Mouse (Mus musculus) kidney, embryonic 15.5 days (tissue): ENCODE results near the gene Ddx39b. TPM values are rescaled to one million over a fixed set of nuclear protein-coding genes. Genes with fewer than 3 reads are reported as not detected.
A peak's percentile ranks its signal among the peaks of the same experiment; 100 is the strongest.
"Not testable (repeated sequence)": the region's sequence is repeated elsewhere in the genome, so short reads cannot be mapped to it uniquely, and the experiment has no call there.

Experiments
- ATAC-seq: fragments of 200-750 bp; cut with Nextera tagmentation; replicated peaks from 2 replicates; pipeline ENCODE4 v1.8.0; 2017; ENCODE audit warnings: moderate TSS enrichment; ENCODE audit not compliant: low FRiP score
- H3K27ac ChIP-seq: fragments of 300-500 bp; sonication (generic); 2 replicates; pipeline ENCODE4 v1.5.1; 2015; ENCODE audit warnings: mild to moderate bottlenecking, inconsistent platforms
- H3K27me3 ChIP-seq: fragments of 300-500 bp; sonication (generic); 2 replicates; pipeline ENCODE4 v1.6.1; 2015; ENCODE audit warnings: inconsistent platforms
- H3K36me3 ChIP-seq: fragments of 300-500 bp; sonication (generic); 2 replicates; pipeline ENCODE4 v1.6.1; 2015; ENCODE audit warnings: inconsistent platforms
- H3K4me1 ChIP-seq: fragments of 300-500 bp; sonication (generic); 2 replicates; pipeline ENCODE4 v1.6.1; 2015; ENCODE audit warnings: inconsistent platforms
- H3K4me2 ChIP-seq: fragments of 300-500 bp; sonication (generic); 2 replicates; pipeline ENCODE4 v1.6.1; 2015; ENCODE audit warnings: moderate library complexity, mild to moderate bottlenecking, inconsistent platforms
- H3K4me3 ChIP-seq: fragments of 300-500 bp; sonication (generic); replicated peaks from 2 replicates; pipeline ENCODE4 v1.5.1; 2015; ENCODE audit warnings: mild to moderate bottlenecking, inconsistent platforms
- H3K9ac ChIP-seq: fragments of 300-500 bp; sonication (generic); 2 replicates; pipeline ENCODE4 v1.6.1; 2015; ENCODE audit warnings: mild to moderate bottlenecking, inconsistent platforms
- H3K9me3 ChIP-seq: fragments of 300-500 bp; sonication (generic); replicated peaks from 2 replicates; pipeline ENCODE4 v1.6.1; 2016; ENCODE audit warnings: inconsistent platforms
- WGBS: fragments of 180-500 bp; shearing (Covaris S2); methylation state at CpG from one replicate; pipeline ENCODE4 v1.1.7; 2015; ENCODE audit warnings: mixed read lengths; 5-methylcytosine and 5-hydroxymethylcytosine counted together
- microRNA-seq: library from miRNA; unstranded; fragments of <30 nt; microRNA quantifications from one replicate; pipeline ENCODE4, GENCODE M21; 2016
- polyA plus RNA-seq: library from polyadenylated mRNA; unstranded; fragments of >200 nt; fragmentation: Nextera tagmentation; extraction: Ambion mirVana; gene quantifications from 2 replicates; pipeline ENCODE4 v1.2.1, GENCODE M21; 2015

Gene Ddx39b
- polyA plus RNA-seq, 1 experiment from 2014 or later: 538 TPM

DNA sequence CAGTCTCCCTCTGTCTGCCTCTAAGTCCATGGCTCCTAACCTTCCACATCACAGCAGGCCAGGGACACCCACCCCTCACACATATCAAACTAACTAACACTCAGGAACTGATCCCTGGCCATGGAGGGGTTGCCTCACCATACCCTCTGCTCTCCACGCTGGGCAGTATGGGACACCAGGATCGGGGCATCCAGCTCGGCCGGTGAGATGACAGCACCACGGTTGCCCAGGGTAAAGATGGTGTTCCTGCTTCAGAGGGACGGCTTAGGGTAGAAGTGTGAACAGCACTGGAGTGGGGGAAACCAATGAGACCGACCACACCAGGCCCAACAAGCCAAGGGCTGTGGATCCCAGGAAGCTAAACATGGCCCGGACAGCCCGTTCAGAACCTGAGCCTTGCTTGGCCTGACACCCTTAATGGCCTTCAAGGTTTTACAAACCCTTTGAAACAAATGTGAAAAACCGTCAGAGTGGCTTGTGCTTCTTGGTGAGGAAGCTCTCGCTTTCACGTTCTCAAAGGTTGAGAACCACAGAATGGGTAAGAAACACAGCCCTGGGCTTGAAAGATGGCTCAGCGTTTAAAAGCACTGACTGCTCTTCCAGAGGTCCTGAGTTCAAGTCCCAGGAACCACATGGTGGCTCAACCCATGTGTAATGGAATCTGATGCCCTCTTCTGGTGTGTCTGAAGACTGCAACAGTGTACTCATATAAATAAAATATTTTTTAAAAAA, 37.6 kb downstream of the Ddx39b start:
- no peak for ATAC-seq
- WGBS: 84% methylated on average over 13 of the region's 13 CpGs
- Histone ChIP-seq H3K4me3 (no peak overlapping the region), H3K27me3 (peaks cover 31% of the 10 kb centered on the region), H3K4me1 (no peaks in the 10 kb centered on the region), H3K4me2 (no peak overlapping the region), H3K36me3 (no peaks in the 10 kb centered on the region), H3K27ac (no peak overlapping the region), H3K9me3 (no peaks in the 10 kb centered on the region), H3K9ac (no peak overlapping the region)

DNA sequence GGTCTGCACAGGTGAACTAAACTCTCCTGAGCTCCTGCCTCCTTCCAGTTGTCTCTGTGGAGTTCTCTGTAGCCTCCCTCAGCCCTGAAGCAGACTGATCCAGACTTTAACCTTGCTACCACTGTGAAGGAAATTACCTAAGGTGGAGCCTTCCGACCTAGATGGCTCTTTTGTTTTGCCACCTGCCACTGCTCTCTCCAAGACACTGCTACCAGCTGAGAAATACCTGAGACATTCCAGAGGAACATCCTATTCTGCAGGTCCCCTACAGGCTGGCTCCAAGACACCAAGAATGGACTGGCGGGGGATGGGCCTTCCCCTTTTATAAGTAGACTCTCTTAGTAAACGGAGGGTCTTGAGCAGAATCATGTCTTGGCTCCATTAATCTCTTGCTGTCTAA, 38.7 kb downstream of the Ddx39b start:
- H3K9me3 ChIP-seq: no peaks in the 10 kb centered on the region
- H3K36me3 ChIP-seq: no peaks in the 10 kb centered on the region
- 73% methylated on average over 3 of the region's 3 CpGs for WGBS
- H3K27me3 ChIP-seq: peaks cover 27% of the 10 kb centered on the region
- ATAC-seq: no peak
- no peak overlapping the region for H3K9ac ChIP-seq
- no peaks in the 10 kb centered on the region for H3K4me1 ChIP-seq
- H3K27ac ChIP-seq: no peak overlapping the region
- no peak overlapping the region for H3K4me3 ChIP-seq
- no peak overlapping the region for H3K4me2 ChIP-seq

DNA sequence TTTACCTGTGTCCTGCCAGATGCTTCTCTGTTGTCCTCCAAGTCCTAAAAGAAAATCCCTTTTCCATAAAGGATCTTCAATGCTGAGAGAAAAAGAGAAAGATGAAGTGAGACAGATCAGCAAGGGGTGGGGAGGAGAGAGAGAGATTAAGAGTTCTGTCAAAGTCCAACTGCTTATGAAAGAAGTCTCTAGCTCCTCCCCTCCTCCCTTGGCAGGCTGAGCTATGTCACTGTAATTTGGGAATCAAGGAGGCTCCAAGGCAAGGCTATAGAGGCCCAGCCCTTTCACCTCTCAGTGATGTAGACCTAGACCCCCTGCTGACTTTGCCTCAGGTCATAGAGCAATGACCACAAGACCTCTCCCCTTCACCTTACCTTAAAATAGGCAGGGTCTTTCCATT, 43.9 kb downstream of the Ddx39b start:
- H3K4me3 ChIP-seq: no peak overlapping the region
- H3K27ac ChIP-seq: no peak overlapping the region
- no peaks in the 10 kb centered on the region for H3K36me3 ChIP-seq
- H3K4me1 ChIP-seq: no peaks in the 10 kb centered on the region
- H3K9me3 ChIP-seq: no peaks in the 10 kb centered on the region
- H3K9ac ChIP-seq: no peak overlapping the region
- no peak for ATAC-seq
- H3K4me2 ChIP-seq: no peak overlapping the region
- no peaks in the 10 kb centered on the region for H3K27me3 ChIP-seq

GRCm38 (mm10) chr17:35295796-35296195, 54.2 kb downstream of the Ddx39b start:
- H3K9me3 ChIP-seq, H3K4me2 ChIP-seq, H3K4me1 ChIP-seq, H3K4me3 ChIP-seq, H3K9ac ChIP-seq, H3K36me3 ChIP-seq, H3K27me3 ChIP-seq, H3K27ac ChIP-seq, ATAC-seq: not testable (repeated sequence)
- WGBS: 3% methylated on average over 5 of the region's 5 CpGs

DNA sequence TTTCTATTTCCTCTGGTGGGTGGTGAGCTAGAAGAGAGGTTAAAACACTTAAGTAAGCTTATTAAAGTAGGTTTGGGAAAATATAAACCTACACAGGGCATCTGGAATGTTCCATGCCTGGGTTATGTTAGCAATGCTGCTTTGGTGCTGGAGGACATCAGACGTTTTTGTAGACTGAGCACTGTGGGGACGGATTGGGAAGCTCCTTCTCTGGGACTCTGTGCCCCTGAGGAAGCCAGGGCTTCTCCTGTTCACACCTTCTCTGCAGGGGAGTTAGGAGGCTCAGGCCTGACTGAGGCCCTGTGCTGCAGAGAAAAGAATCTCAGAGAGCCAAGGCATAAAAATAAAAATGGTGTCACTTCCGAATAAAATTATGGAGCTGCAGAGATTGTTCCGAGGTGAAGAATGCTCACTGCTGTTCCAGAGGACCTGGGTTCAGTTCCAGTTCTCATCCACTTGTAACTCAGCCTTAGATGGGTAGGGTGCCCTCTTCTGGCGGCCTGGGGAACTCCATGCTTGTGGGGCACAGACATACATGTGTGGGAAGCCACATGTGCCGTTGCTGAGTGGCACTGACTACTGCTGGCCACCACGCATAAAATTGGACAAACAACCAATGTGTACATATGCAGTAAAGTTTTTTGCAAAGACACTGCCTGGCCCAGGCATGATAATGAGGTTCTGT, 58.9 kb downstream of the Ddx39b start:
- not testable (repeated sequence) for H3K27ac ChIP-seq, H3K9ac ChIP-seq, ATAC-seq, H3K36me3 ChIP-seq, H3K9me3 ChIP-seq, H3K4me3 ChIP-seq, H3K27me3 ChIP-seq, H3K4me2 ChIP-seq, H3K4me1 ChIP-seq
- 85% methylated on average over 7 of the region's 7 CpGs for WGBS

DNA sequence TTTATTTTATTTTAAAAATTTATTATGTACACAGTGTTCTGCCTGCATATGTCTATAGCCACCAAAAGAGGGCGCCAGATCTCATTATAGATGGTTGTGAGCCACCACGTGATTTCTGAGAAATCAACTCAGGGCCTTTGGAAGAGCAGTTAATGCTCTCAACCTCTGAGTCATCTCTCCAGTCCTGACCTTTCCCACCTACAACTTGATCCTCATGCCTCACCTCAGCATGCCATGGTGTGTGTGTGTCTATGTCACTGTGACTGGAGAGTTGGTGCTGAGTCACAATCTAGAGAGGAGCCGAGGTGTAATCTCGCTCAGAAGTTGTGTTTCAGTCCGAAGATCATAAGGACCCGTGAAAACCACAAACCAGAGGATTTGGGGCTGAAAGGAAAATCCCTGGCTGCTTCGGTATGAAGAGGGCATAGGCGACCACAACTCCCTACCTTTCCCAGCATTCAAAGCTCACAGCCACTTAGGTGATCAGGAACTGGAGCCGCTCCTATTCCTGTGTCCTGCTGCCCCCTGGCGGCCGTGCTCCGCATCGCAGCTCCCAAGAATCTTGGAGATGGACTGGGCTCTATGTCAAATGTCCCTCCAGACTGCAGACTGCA, 60.2 kb downstream of the Ddx39b start:
- Histone ChIP-seq H3K9ac (no peak overlapping the region), H3K4me3 (no peak overlapping the region)

DNA sequence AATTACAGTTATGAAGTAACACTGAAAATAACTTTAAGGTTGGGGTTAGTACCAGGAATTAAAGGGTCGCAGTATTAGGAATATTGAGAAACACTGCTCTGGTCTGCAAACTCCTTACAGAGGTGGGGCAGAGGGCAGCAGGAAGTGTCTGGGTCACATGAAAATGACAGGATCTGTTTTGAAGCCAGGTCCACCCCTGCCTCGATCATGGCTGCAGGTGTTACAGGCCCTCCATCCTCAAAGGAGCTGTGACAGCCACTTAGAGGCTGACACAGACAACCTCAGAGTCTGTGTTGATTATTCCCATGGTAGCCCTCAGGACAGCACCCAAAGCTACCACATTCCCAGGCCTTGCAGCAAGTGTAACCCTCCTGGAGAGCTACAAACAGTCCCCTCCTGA, 61.7 kb downstream of the Ddx39b start:
- WGBS: 81% methylated on average over 2 of the region's 2 CpGs
- no peak overlapping the region for H3K9ac ChIP-seq
- no peaks in the 10 kb centered on the region for H3K9me3 ChIP-seq
- no peak overlapping the region for H3K27ac ChIP-seq
- H3K4me1 ChIP-seq: no peaks in the 10 kb centered on the region
- H3K4me3 ChIP-seq: no peak overlapping the region
- no peak for ATAC-seq
- H3K36me3 ChIP-seq: no peaks in the 10 kb centered on the region
- H3K27me3 ChIP-seq: peaks cover 11% of the 10 kb centered on the region; the same call in 1 of the 2 replicates
- no peak overlapping the region for H3K4me2 ChIP-seq

More for the DNA sequence above, 60.2 kb downstream of the Ddx39b start:
- H3K4me2 ChIP-seq: no peak overlapping the region
- no peak overlapping the region for H3K27ac ChIP-seq
- no peaks in the 10 kb centered on the region for H3K36me3 ChIP-seq
- H3K4me1 ChIP-seq: no peaks in the 10 kb centered on the region
- no peaks in the 10 kb centered on the region for H3K27me3 ChIP-seq
- WGBS: 28% methylated on average over 13 of the region's 13 CpGs
- no peaks in the 10 kb centered on the region for H3K9me3 ChIP-seq
- no peak for ATAC-seq

Small RNAs within 50 kb of the gene (microRNA-seq; reads per million reads assigned to microRNA genes)
- gene Mir6973a: not detected
- not detected for gene Mir6974
- 1.5 reads per million, percentile 2 among the genes with 10 or more reads in this experiment for gene Mir6975
- 0.59 reads per million for gene Mir8094

Other genes starting within 250 kb of the Ddx39b start
- 128 and 140 TPM in 2 replicates for gene Vars, start 240.8 kb upstream of the Ddx39b start, polyA plus RNA-seq
- gene Vwa7, start 225.2 kb upstream of the Ddx39b start, polyA plus RNA-seq: 0.19 and 0.29 TPM in 2 replicates
- gene Sapcd1, start 213.7 kb upstream of the Ddx39b start, polyA plus RNA-seq: 6.2 and 6.8 TPM in 2 replicates
- gene Msh5, start 195.0 kb upstream of the Ddx39b start, polyA plus RNA-seq: 5.2 and 5.4 TPM in 2 replicates
- gene Clic1, start 191.8 kb upstream of the Ddx39b start, polyA plus RNA-seq: 300 and 320 TPM in 2 replicates
- gene Ddah2, start 182.7 kb upstream of the Ddx39b start, polyA plus RNA-seq: 324 and 356 TPM in 2 replicates
- gene Ly6g6c, start 176.4 kb upstream of the Ddx39b start, polyA plus RNA-seq: 1.6 TPM in 1 of 2 replicates, not detected in the other
- gene Mpig6b, start 175.6 kb upstream of the Ddx39b start, polyA plus RNA-seq: 0.41 and 0.52 TPM in 2 replicates
- gene Ly6g6e, start 164.8 kb upstream of the Ddx39b start, polyA plus RNA-seq: 1.2 and 1.6 TPM in 2 replicates
- 5.0 and 6.0 TPM in 2 replicates for gene Ly6g6d, start 163.7 kb upstream of the Ddx39b start, polyA plus RNA-seq
- not detected in 2 replicates for gene Ly6g6f, start 156.1 kb upstream of the Ddx39b start, polyA plus RNA-seq
- 94.7 and 103 TPM in 2 replicates for gene Abhd16a, start 152.5 kb upstream of the Ddx39b start, polyA plus RNA-seq
- not detected in 2 replicates for gene Ly6g5c, start 133.5 kb upstream of the Ddx39b start, polyA plus RNA-seq
- gene Ly6g5b, start 126.3 kb upstream of the Ddx39b start, polyA plus RNA-seq: 0.99 and 1.9 TPM in 2 replicates
- 19.0 and 20.3 TPM in 2 replicates for gene Gpank1, start 120.3 kb upstream of the Ddx39b start, polyA plus RNA-seq
- 281 and 284 TPM in 2 replicates for gene Csnk2b, start 119.7 kb upstream of the Ddx39b start, polyA plus RNA-seq
- 10.5 and 12.2 TPM in 2 replicates for gene D17H6S53E, start 115.4 kb upstream of the Ddx39b start, polyA plus RNA-seq
- gene Apom, start 109.7 kb upstream of the Ddx39b start, polyA plus RNA-seq: 21.0 and 25.7 TPM in 2 replicates
- gene Bag6, start 106.6 kb upstream of the Ddx39b start, polyA plus RNA-seq: 56.1 and 64.9 TPM in 2 replicates
- 176 and 209 TPM in 2 replicates for gene Prrc2a, start 76.8 kb upstream of the Ddx39b start, polyA plus RNA-seq
- 8.8 and 9.2 TPM in 2 replicates for gene Aif1, start 65.7 kb upstream of the Ddx39b start, polyA plus RNA-seq
- 12.1 and 13.7 TPM in 2 replicates for gene Lst1, start 53.3 kb upstream of the Ddx39b start, polyA plus RNA-seq
- gene Ltb, start 47.3 kb upstream of the Ddx39b start, polyA plus RNA-seq: 0.53 and 0.72 TPM in 2 replicates
- gene Tnf, start 39.7 kb upstream of the Ddx39b start, polyA plus RNA-seq: 0.12 TPM in 1 of 2 replicates, not detected in the other
- 0.10 TPM in 1 of 2 replicates, not detected in the other for gene Lta, start 36.4 kb upstream of the Ddx39b start, polyA plus RNA-seq
- 0.65 and 0.69 TPM in 2 replicates for gene Gm16181, start 20.9 kb upstream of the Ddx39b start, polyA plus RNA-seq
- gene Atp6v1g2, start 8.1 kb upstream of the Ddx39b start, polyA plus RNA-seq: 6.2 and 6.4 TPM in 2 replicates
- 11.3 and 12.4 TPM in 2 replicates for gene Nfkbil1, start 6.0 kb upstream of the Ddx39b start, polyA plus RNA-seq
- gene H2-D1, start 21.0 kb downstream of the Ddx39b start, polyA plus RNA-seq: 64.5 and 66.1 TPM in 2 replicates
- 0.13 TPM in 1 of 2 replicates, not detected in the other for gene H2-Q1, start 78.7 kb downstream of the Ddx39b start, polyA plus RNA-seq
- 0.64 and 0.80 TPM in 2 replicates for gene H2-Q2, start 100.5 kb downstream of the Ddx39b start, polyA plus RNA-seq
- 4.0 and 4.1 TPM in 2 replicates for gene H2-Q4, start 137.9 kb downstream of the Ddx39b start, polyA plus RNA-seq
- gene H2-Q6, start 183.1 kb downstream of the Ddx39b start, polyA plus RNA-seq: 3.0 and 5.2 TPM in 2 replicates
- gene H2-Q7, start 197.4 kb downstream of the Ddx39b start, polyA plus RNA-seq: 12.7 and 13.9 TPM in 2 replicates
- 2.0 and 4.7 TPM in 2 replicates for gene H2-Q10, start 228.3 kb downstream of the Ddx39b start, polyA plus RNA-seq